Mouse (Mus musculus) lung, postnatal 14 days (tissue): Measurements from ENCODE around the gene Pkp3.
A peak's percentile ranks its signal among the peaks of the same experiment; 100 is the strongest.
"Not testable (repeated sequence)": the region's sequence is repeated elsewhere in the genome, so short reads cannot be mapped to it uniquely, and the experiment has no call there.

Experiments
- DNase-seq: peaks from one replicate; pipeline ENCODE4 v3.0.0; 2021

The Pkp3 gene

DNA sequence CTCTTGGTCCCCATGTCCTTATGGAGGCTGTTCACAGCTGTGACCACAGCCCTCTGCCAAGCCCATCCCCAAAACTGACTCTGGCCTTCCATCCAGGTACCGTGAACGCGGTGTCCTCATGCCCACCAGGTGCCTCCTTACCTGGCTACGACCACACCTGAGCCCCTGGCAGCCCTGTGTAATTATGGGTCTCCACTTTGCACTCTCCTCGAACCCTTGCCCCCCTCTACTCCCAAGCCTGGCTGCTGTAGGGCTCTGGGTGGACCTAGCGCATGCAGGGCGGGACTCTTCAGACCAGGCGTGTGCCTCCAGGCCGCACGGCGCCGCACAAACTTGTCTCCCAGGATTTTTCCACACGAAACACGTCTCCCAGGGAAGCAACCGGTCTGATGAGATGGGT lies at the start of gene Pkp3:
Pkp3 (plus strand) TSS at position 378 of the 400 bp plus-strand sequence.
- no peak for DNase-seq

DNA sequence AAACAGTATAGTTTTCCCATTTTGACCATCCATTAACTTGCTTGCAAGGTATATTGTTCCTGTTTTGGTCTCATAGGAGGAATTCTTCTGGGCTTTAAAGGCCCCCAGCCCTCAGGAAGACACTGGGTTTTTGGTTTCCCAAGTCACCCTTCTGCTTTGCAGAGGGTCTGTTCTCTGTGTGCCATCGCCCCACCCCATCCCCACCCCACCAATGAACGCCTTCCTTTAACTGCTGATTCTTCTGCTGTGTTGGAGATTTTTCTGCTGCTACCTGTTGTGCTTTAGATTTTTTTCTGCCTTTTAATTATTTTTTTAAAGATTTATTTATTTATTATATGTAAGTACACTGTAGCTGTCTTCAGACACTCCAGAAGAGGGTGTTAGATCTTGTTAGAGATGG lies 49.2 kb upstream of the Pkp3 start, which contains the start of gene Gm17387:
Gm17387 (plus strand) TSS at position 301 of the 400 bp plus-strand sequence.
- DNase-seq, result no peak

DNA sequence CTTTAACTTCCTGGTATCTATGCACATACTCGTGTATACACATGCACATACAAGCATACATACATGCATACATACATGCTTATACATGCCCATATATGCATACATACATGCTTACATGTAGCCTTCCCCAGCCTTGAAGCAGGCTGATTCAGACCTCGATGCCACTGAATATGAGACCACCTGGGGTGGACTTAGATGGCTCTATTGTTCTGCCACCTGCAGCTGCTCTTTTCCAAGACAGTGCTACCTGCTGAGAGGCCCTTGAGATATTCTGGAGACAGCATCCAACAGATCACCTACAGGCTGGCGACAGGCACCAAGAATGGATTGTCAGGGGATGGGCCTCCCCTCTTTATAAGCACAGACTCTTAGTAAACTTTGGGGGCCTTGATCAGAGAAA lies 47.6 kb upstream of the Pkp3 start:
- DNase-seq, result no peak

DNA sequence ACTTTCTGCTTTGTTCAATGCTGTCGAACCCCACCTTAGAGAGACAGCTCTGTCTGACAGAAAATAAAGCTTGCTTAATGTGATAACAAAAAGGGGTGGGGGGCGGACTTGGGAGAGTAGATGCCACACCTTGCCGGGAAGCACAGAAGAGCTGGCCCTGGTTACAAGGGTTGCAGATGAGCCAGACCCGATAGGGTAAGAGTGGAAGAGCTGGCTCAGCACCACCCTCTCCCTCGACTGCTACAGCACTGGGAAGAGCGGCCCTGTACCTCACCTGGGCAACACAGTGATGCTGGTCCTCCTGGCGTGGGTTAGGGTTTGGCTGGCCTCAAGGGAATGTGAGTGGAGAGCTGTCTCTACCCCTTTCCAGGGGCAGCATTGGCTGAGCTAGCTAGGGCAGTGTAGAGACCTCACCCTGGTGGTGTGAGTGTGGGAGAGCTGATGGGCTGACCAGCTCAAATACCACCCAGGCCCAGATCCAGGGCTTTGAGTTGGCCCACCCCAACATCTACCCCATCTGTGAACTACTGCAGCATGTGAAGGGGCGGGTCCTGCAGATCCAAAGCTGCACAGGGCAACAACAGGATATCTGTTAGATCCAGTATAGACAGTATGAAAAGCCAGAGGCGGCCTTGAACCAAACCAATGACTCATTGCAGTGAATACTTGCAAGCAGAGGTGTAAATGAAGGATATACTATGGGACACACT lies 45.4 kb upstream of the Pkp3 start:
- DNase-seq, result no peak

DNA sequence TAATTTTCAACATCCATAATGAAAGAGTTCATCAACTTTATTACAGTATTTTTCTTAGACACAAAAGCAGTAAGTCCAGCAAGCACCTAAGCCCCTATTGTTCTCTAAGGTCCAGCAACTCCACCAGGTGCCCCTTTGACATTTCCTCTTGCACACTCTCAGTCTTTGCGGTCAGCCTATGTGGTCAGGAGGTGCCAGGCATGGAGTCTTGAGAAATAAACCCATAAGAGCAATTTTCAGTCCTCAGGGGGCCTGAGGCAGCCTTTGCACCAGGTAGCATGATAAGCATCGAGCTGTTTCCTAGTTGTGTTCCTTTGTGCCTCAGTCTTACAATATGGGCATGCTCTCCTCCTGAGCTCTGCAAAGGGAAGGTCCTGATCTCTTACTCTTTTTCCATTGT lies 41.4 kb upstream of the Pkp3 start:
- DNase-seq, result not testable (repeated sequence)

DNA sequence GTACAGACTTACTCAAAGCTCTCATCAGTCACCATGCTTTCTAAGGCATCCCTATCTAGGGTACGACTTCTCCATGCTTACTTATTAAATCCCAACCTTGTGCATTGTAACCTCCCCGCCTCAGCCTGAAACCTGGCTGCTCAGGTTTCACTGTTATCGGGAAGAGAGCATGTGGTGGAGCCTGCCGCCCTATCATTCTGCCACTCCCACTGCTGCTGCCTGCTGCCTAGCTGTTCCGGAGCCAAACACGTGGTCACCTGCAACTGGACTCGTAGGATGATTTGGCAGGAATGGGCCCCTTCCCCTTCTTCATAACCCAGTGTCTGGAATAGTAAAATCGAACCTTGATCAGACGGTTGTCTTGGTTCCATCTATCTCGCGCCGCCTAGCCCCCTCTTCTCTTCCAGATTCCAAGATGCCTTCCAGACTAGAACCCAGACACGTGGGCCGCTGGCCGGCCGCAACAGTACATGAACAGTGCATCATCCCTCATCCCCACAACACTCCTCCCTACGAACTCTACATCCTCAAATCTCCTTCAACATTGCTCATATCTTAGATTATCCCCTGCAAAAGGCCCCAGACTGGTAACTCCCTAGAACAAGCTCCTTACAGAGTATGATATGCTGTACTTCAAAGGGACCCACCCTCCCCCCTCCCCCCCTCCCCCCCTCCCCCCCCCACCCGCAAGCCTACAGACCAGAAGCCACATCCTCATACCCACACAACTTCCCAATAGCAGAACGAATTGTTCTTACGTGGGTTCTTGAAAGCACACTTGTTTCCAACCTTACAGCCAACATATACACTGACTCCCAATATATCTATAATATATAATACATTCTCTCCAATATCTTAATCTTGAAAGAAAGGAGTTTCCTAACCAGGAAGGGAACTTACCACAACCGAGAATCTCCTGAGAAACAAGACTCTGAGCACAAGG lies 39.7 kb upstream of the Pkp3 start:
- DNase-seq, result no peak

DNA sequence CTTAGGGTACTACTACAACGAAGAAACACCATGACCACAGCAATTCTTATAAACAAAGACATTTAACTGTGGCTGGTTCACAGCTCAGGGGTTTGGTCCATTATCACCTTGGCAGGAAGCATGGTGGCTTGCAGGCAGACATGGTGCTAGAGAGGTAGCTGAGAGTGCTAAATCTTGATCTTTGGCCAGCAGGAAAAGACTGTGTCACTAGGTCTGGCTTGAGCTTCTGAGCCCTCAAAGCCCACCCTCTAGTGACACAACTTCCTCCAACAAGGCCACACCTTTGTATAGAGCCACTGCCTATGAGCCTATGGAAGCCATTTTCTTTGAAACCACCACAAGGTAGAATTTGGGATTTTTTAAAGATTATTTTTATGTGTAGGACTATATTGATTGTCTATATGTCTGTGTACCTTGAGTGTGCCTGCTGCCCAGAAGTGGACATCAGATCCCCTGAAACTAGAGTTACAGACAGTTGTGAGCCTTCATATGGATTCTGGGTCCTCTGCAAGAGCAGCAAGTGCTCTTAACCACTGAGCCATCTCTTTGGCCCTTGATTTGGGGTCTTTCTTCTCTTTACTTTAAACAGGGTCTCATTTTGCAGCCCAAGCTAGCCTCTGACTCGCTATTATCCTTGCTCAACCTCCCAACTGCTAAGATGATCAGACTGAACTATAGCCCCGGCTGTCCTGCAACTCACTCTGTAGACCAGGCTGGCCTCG lies 38.5 kb upstream of the Pkp3 start:
- no peak for DNase-seq

DNA sequence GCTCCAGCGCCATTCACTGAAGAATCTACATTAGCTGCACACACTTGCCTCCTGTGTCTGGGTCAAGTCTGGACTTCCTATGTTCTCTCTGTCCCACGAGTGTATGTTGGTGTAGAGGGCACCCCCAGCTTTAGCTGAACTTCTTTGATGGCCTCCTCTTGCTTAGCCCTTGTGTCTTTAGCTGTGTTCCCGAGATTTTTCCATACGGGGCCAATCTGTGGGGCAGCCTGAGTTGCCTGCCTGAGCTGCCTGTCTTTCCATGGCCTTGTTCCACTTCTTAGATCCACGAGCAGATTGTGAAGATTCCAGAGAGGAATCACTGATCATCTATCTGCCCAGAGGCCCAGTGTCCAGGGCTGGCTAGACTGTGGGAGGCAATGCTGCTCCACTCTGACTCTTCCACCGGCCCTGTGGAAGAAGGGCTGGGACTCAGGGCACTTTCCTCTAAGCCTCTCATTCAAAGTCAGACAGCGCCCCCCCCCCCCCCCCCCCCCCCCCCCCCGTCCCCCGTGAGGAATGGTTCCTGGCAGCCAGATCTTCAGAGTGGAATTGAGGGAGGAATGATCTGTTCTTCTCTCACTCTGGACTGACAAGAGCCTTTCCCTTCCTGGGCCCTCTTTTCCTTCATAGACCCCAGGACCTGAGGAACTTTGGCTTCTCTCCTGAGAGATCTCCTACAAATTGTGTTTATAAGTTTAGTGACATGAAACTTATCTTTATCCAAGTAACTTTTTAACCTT lies 37.0 kb upstream of the Pkp3 start:
- no peak for DNase-seq

DNA sequence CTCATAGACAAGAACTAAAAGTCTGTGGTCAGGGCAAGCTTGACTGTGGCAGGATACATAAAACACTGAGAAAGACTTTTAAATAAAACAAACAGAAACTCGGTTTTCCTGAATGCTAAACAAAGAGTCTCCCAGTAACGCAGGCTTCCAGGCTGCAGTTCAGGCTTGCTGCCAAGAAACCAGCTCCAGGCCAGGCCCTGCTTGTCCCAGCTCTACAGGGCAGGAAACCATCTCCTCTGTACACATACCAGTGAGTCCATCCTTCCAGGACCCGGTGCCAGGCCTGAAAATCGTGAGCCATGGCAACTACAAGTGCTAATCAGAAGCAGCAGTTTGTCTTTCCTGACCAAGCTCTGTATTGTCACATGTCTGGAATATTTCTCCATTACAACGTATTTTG lies 36.4 kb upstream of the Pkp3 start:
- DNase-seq, result peak; percentile 89

DNA sequence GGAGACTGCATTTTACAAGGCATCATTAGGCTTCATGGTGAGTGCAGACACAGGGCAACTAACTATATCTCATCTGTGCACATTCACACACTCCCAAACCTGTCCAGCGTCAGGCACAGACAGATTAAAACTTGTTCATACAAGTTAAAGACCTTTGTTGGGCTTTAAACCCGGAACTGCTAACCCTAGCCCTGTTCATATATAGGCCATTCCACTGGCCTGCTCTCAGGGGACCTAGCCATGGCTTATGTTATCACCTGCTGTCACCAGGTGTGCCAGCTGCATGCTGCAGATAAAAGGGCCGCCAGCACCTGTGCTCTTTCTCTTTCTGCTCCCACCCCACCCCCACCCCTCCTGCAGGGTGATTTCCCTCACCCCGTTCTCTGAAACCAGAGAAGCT lies 35.5 kb upstream of the Pkp3 start:
- DNase-seq, result no peak

DNA sequence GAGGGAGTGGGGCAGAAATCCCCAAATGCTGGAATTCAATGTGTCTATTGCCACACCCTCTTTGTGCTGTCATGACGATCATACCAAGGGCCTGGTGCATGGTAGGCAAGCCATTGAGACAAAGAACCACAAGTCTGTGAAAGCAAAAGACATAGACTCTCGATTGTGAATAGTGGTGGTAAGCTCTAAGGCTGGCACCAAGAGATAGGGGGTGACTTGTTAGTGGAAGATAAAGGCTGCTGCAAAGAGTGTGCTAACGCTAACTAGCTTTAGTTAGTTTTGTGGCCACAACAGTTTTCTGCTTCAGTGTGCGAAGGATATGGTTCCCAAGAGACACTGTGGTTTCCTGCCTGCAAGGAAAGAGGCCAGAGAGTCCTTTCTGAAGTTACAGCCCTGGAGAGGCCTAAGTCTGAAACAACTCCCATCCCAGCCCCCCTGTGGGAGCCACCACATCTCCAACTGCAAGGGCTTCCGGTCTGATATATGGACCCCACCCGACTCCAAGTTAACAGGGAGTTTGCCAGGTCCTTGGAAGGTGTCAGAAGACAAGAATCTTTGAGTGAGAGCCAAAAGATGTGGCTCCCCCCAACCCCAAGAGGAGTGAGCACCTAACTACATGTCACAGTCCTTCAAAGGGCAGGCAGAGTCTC lies 31.0 kb upstream of the Pkp3 start:
- DNase-seq, result peak; percentile 30

DNA sequence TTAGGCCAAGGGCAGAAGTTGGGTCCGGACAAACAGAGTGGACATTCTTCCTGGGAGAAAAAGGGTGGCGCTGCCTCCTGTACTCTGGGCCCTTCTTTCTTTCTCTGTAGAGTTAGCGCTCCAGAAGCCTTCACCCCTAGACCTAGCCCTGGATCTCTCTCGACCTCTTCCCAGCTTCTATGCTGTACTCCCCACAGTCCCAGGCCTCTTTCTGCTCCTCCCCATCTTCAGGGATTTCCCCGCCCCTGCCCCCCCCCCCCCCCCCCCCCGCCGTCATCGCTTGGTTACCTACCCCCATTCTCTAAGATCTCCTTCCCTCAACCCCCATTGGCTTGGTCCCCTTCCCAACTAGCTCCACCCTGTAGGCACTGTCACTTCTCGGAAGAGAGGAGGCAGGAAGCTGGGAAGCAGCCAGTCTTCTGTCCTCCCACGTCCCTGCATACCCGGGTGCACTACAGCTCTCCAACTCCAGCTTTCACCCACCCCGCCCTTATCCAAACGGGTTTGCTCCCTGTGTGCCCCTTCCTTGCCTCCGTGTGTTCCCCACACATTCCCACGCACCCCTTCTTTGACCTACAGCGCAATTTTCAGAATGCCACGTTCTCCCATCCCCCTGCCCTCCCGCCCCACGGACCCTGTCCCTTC lies 30.3 kb upstream of the Pkp3 start:
- peak; percentile 85 for DNase-seq

DNA sequence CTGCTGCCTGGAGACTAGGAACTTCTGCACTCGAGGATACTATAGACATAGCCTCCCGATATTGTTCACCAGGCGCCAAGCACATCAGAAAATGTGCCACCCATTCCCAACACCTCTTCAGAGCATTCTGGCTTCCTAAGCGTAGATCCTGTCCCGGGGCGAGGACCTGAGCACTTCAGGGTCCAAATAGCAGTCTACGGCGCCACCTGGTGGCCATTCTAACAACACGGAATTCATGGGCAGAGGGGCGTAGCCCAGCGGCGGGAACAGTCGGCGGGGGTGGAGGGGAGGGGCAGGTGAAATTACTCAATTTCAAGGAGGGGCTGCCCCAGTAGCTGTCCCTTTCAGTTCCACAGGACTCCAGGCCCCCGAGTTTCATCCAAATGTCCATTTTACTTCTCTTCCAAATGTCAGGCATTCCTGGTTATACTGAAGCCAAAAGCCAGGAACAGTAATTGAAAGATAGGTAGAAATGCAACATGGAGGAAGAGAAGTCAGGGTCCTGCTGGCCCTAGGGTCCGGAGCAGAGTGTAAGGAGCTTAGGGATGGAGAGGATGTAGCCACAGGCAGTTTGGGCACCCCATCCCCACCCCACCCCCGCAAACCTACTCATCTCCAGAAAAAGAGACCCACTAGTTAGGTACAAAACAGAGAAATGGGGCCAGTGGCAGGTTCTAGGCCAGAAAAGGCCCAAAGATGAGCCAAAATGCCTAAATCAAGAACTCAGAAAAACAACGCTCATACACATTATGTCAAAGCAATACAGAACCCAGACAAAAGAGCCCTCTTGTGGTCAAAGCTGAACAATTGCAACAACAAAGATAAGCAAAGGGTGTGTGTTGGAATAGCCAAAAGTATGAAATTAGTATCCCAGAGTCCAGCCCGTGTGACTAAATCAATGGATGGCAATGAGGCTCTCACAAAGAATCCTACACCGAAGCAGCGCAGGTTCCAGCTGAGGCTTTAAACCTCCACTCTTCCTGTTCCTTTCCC lies 29.5 kb upstream of the Pkp3 start:
- peak; percentile 97 for DNase-seq

DNA sequence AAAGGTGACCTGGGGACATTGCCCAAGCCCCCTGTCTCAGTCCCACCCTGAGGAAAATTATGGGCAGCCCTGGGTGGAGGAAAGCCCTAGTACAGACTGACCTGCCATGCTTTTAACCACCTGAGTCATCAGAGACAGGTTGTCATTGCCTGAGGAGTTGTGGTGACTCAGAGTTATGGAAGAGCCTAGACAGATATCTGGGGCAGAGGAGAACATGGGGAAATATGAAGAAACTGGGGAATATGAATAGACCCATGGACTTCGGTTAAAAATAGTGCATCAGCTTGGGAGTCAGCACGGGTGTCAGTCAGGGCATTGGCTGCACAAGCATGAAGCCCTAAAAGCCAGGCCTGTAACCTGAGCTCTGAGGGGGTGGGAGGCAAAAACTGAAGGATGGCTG lies 28.7 kb upstream of the Pkp3 start:
- no peak for DNase-seq

DNA sequence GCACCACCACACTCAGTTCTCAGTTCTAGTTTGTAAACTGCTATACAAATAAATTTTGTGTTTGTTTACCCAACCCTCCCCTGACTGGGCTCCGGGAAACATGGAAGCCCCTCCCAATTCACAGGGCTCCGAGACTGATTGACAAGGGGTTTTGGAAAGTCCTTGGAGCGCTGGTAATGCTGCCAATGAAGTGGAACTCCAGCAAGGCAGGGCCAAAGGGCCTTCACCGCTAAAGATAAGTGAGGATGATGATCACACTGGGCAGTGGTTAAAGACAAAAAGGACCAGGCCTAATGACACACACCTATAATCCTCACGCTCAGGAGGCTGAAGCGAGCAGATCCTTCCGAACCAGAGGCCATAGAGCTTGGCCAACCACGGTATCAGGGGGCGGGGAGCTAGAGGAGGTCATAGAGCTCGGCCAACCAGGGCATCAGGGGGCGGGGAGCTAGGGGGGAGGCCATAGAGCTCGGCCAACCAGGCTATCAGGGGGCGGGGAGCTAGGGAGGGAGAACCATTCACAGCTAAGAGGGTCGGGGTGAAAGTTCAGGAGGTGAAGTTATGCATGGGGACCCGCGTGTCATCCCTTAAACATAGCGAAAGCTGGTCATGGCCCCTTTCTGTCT lies 26.8 kb upstream of the Pkp3 start:
- no peak for DNase-seq

DNA sequence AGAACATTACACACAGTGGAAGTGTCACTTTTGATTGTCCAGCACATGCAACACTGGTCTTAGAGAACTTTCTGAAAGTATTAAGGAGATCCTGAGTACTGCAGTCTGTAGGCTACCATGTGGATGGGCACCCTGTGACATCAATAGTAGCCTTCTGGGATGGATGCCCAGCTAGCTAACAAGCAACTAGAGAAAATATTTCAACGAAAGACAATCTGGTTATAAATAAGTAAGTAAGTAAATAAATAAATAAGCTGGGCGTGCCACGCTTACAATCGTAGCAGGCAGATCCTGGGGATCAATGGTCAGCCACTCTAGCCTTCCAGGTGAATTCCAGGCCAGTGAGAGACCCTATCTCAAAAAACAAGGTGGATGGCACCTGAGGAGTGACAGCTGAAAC lies 26.0 kb upstream of the Pkp3 start:
- no peak for DNase-seq

DNA sequence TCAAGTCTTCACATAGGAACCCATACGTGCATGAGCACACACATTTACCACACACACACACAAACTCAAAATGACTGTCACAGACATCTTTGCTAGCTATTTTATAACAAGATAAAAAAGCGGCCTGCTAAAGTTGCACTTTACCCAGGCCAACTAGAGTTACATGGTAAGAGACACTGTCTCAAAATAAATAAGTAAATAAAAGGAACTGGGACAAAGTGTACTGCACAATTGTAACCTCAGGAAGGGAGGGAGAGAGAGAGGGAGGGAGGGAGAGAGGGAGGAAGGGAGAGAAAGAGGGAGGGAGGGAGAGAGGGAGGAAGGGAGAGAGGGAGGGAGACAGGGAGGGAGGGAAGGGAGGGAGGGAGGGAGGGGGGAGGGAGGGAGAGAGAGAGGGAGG lies 25.6 kb upstream of the Pkp3 start:
- no peak for DNase-seq

DNA sequence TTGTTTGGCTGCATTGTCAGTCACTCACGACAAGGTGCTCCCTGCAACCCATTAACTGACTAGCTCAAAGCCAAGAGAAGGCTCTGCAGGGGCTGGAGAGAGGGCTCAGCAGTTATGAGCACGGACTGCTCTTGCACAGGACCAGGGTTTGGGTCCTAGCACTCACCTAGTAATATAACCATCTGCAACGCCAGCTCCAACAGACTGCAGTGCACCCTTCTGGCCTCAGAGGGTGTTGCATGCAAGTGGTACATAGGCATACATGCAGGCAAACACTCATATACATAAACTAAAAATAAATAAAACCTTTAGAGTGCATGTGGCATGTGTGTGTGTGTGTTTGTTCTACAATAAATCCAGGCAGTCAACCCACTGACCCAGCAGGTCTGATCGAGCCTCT lies 22.2 kb upstream of the Pkp3 start:
- DNase-seq, result no peak

DNA sequence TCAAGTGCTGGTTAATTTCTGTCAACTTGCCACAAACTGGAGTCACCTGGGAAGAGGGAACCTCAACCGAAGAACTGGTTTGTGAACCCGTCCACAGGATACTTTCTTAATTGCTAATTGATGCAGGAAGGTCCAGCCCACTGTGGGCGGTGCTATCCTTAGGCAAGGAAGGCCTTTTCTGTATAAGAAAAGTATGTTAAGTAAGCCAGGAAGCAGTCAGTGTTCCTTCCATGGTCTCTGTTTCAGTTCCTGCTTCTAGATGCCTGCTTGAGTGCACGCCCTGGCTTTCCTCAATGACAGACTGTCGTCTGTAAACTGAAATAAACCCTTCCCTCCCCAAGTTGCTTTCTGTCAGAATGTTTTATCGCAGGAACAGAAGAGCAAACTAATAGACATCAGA lies 21.0 kb upstream of the Pkp3 start:
- no peak for DNase-seq

DNA sequence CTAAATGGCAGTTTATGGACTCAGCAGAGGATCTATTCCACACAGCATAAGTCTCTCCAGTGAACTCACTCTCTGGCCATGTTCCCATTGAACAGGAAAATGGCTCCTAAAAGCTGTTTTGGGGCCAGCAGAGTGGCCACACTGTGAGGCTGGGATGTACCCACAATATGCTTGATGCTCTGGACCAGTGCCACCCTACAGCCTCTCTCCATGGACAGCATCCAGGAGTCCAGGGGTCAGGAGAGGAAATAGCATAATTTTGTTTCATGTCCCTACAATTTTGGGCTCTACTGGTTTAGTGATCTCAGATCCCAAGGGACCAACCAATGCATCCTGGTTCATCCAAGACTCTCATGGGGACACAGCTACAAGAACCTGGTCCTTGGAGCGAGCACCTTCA lies 20.5 kb upstream of the Pkp3 start:
- no peak for DNase-seq
